Mouse (Mus musculus) embryo, embryonic 11.5 days (tissue): ENCODE data around the gene Arfgap3.
"Not testable (repeated sequence)": the region's sequence is repeated elsewhere in the genome, so short reads cannot be mapped to it uniquely, and the experiment has no call there.

Source experiments
- DNase-seq: peaks from one replicate; pipeline ENCODE4 v3.0.0-alpha.2; 2012; ENCODE audit warnings: low read depth, low spot score

The Arfgap3 gene

GRCm38 (mm10) chr15:83345898-83346529 is 4.0 kb downstream of the Arfgap3 start:
- no peak for DNase-seq

GRCm38 (mm10) chr15:83344956-83345355 is 5.1 kb downstream of the Arfgap3 start:
- no peak for DNase-seq

- no peak for DNase-seq
Observed at GRCm38 (mm10) chr15:83344157-83344556, 5.9 kb downstream of the Arfgap3 start.

- DNase-seq = no peak
Observed at GRCm38 (mm10) chr15:83338908-83339307, 11.1 kb downstream of the Arfgap3 start.

GRCm38 (mm10) chr15:83337903-83338870 is 11.9 kb downstream of the Arfgap3 start:
- DNase-seq = no peak

- DNase-seq = no peak
Observed at GRCm38 (mm10) chr15:83332373-83332772, 17.7 kb downstream of the Arfgap3 start.

- no peak for DNase-seq
Observed at GRCm38 (mm10) chr15:83328952-83329351, 21.1 kb downstream of the Arfgap3 start.

- no peak for DNase-seq
Observed at GRCm38 (mm10) chr15:83323071-83323470, 27.0 kb downstream of the Arfgap3 start.

GRCm38 (mm10) chr15:83314914-83315313 is 35.1 kb downstream of the Arfgap3 start:
- no peak for DNase-seq

- DNase-seq = no peak
Observed at GRCm38 (mm10) chr15:83309878-83310277, 40.2 kb downstream of the Arfgap3 start.

- DNase-seq = not testable (repeated sequence)
Observed at GRCm38 (mm10) chr15:83308708-83309107, 41.3 kb downstream of the Arfgap3 start.

GRCm38 (mm10) chr15:83306181-83306580 is 43.9 kb downstream of the Arfgap3 start:
- DNase-seq = no peak

GRCm38 (mm10) chr15:83305192-83305921 is 44.7 kb downstream of the Arfgap3 start:
- no peak for DNase-seq

- DNase-seq = no peak
Observed at GRCm38 (mm10) chr15:83304804-83305191, 45.2 kb downstream of the Arfgap3 start.

- no peak for DNase-seq
Observed at GRCm38 (mm10) chr15:83303656-83304484, 46.2 kb downstream of the Arfgap3 start.

- no peak for DNase-seq
Observed at GRCm38 (mm10) chr15:83299916-83300582, 50.0 kb downstream of the Arfgap3 start.

- no peak for DNase-seq
Observed at GRCm38 (mm10) chr15:83299450-83299849, 50.6 kb downstream of the Arfgap3 start.

- DNase-seq = no peak
Observed at GRCm38 (mm10) chr15:83298810-83299209, 51.2 kb downstream of the Arfgap3 start.

GRCm38 (mm10) chr15:83298313-83298712 is 51.7 kb downstream of the Arfgap3 start:
- no peak for DNase-seq

GRCm38 (mm10) chr15:83296771-83297311 is 53.2 kb downstream of the Arfgap3 start:
- DNase-seq = no peak
